Mouse (Mus musculus): Measurements from ENCODE around the gene Lamtor2.

GRCm38 (mm10) chr3:88511559-88511958 lies 41.3 kb downstream of the Lamtor2 start:
- TF ChIP-seq POLR2A (IDR thresholded peaks at IDR 0.05; ENCODE audit: borderline replicate concordance, low read depth, low read length) (no peak), CTCF (IDR thresholded peaks at IDR 0.05; ENCODE audit: low read depth, low read length) (no peak)

Data from bone marrow macrophage, adult 2 months (primary cell).